Comparison of ENCODE assay signal across 14 mouse cellular contexts in genomic region chr2:150643166-150643565, GRCm38 (mm10). TPM values are rescaled to one million over a fixed set of nuclear protein-coding genes. Genes with fewer than 3 reads are reported as not detected.
DNase-seq lines count a peak whose midpoint lies in the region; ATAC-seq lines count a peak whose summit lies in the region.
"Had no signal": no experiment of that assay in that cellular context is flagged by ENCODE, and none has a peak within 500 bp of the region (broad histone marks: within the 10 kb centered on the region; RNA-seq: fewer than 3 reads in every experiment).

No protein-coding gene starts in this region.

- WGBS in forebrain, embryonic 11.5 days: 61% methylated on average over 1 of the region's 1 CpGs
- WGBS in hindbrain, embryonic 15.5 days: 55% methylated on average over 1 of the region's 1 CpGs
- WGBS in neural tube, embryonic 12.5 days: 72% methylated on average over 1 of the region's 1 CpGs

- no peaks in the 10 kb centered on the region for H3K9me3 ChIP-seq in forebrain, embryonic 11.5 days (ENCODE audit: control insufficient read depth, low read length)
- no peaks in the 10 kb centered on the region for H3K9me3 ChIP-seq in hindbrain, embryonic 15.5 days
- no peaks in the 10 kb centered on the region for H3K9me3 ChIP-seq in neural tube, embryonic 12.5 days

- H3K27me3 ChIP-seq in forebrain, embryonic 11.5 days (ENCODE audit: control insufficient read depth, insufficient read depth, low read length): no peaks in the 10 kb centered on the region
- H3K27me3 ChIP-seq in hindbrain, embryonic 15.5 days: no peaks in the 10 kb centered on the region
- no peaks in the 10 kb centered on the region for H3K27me3 ChIP-seq in neural tube, embryonic 12.5 days (replicated peaks)

- 0 out of 2 replicates have a peak, but pooled peaks have one; percentile 2 for ATAC-seq in forebrain, embryonic 11.5 days (replicated peaks; ENCODE audit: low FRiP score)
- no peak for ATAC-seq in hindbrain, embryonic 15.5 days (ENCODE audit: low FRiP score, low read depth)
- ATAC-seq in neural tube, embryonic 12.5 days (ENCODE audit: low FRiP score, low read depth): 0 out of 2 replicates have a peak, but pooled peaks have one; percentile 2

- H3K36me3 ChIP-seq in forebrain, embryonic 11.5 days (ENCODE audit: control insufficient read depth, insufficient read depth, low read length): no peaks in the 10 kb centered on the region
- no peaks in the 10 kb centered on the region for H3K36me3 ChIP-seq in hindbrain, embryonic 15.5 days
- H3K36me3 ChIP-seq in neural tube, embryonic 12.5 days: peaks cover 7% of the 10 kb centered on the region

- peaks cover 21% of the 10 kb centered on the region for H3K4me1 ChIP-seq in forebrain, embryonic 11.5 days (replicated peaks; ENCODE audit: control insufficient read depth, insufficient read depth, low read length)
- H3K4me1 ChIP-seq in hindbrain, embryonic 15.5 days (replicated peaks): peaks cover 17% of the 10 kb centered on the region
- peaks cover 14% of the 10 kb centered on the region for H3K4me1 ChIP-seq in neural tube, embryonic 12.5 days

- H3K9ac ChIP-seq in forebrain, embryonic 11.5 days (ENCODE audit: low read length): no peak overlapping the region
- no peak overlapping the region for H3K9ac ChIP-seq in hindbrain, embryonic 15.5 days
- H3K9ac ChIP-seq in neural tube, embryonic 12.5 days: no peak overlapping the region

- peak; percentile 26 for DNase-seq in adrenal gland, postnatal 14 days
- DNase-seq in adrenal gland, adult 18-20 months (ENCODE audit: low spot score in 2 of 2): no peak
- DNase-seq in forebrain, embryonic 11.5 days (ENCODE audit: low spot score): no peak
- DNase-seq in frontal cortex, postnatal 36 days (ENCODE audit: low spot score in 2 of 2): no peak
- no peak for DNase-seq in kidney, adult 11 months
- DNase-seq in c-Kit-positive CD71-positive TER-119-positive erythroid progenitor cells, embryonic 14.5 days (ENCODE audit: low spot score): no peak
- DNase-seq: heart, adult 18-20 months; heart, postnatal 10 days had no signal

- H3K27ac ChIP-seq in forebrain, embryonic 11.5 days (ENCODE audit: low read depth, low read length): peak overlapping the region; percentile 94
- peak overlapping the region; percentile 89 for H3K27ac ChIP-seq in hindbrain, embryonic 15.5 days (replicated peaks)
- peak overlapping the region; percentile 87 for H3K27ac ChIP-seq in neural tube, embryonic 12.5 days

- H3K4me3 ChIP-seq in forebrain, embryonic 11.5 days (ENCODE audit: low read depth, low read length): no peak overlapping the region
- no peak overlapping the region for H3K4me3 ChIP-seq in hindbrain, embryonic 15.5 days
- no peak overlapping the region for H3K4me3 ChIP-seq in neural tube, embryonic 12.5 days

- H3K4me2 ChIP-seq in forebrain, embryonic 11.5 days (ENCODE audit: low read depth, low read length, severe bottlenecking): no peak overlapping the region
- H3K4me2 ChIP-seq in hindbrain, embryonic 15.5 days: no peak overlapping the region; the same call in 1 of the 2 replicates
- H3K4me2 ChIP-seq in neural tube, embryonic 12.5 days (replicated peaks): no peak overlapping the region

RNA-seq across cellular contexts. Expression of gene Acss1, which starts 25.1 kb away (rescaled TPM):
- 75.7 and 93.0 TPM in 2 replicates for total RNA-seq in adrenal gland, postnatal 14 days (2021)
- total RNA-seq in adrenal gland, adult 18-20 months (2021): 10 to 100 TPM; 30.4 to 78.4 TPM
- 46.6 and 46.8 TPM in 2 replicates for polyA plus RNA-seq in forebrain, embryonic 11.5 days (2014; fragmentation: Nextera tagmentation; extraction: Ambion mirVana)
- 15.0 and 19.8 TPM in 2 replicates for polyA plus RNA-seq in hindbrain, embryonic 15.5 days (2015; fragmentation: Nextera tagmentation; extraction: Ambion mirVana)
- polyA plus RNA-seq in neural tube, embryonic 12.5 days (2016; fragmentation: Nextera tagmentation; extraction: Ambion mirVana): 22.8 and 23.5 TPM in 2 replicates

RNA-seq across cellular contexts. Expression of gene Apmap, which starts 34.8 kb away (rescaled TPM):
- total RNA-seq in adrenal gland, postnatal 14 days (2021): 161 and 180 TPM in 2 replicates
- 100 to 1,000 TPM; 122 to 153 TPM for total RNA-seq in adrenal gland, adult 18-20 months (2021)
- polyA plus RNA-seq in forebrain, embryonic 11.5 days (2014; fragmentation: Nextera tagmentation; extraction: Ambion mirVana): 38.4 and 38.9 TPM in 2 replicates
- polyA plus RNA-seq in hindbrain, embryonic 15.5 days (2015; fragmentation: Nextera tagmentation; extraction: Ambion mirVana): 40.3 and 43.5 TPM in 2 replicates
- polyA plus RNA-seq in neural tube, embryonic 12.5 days (2016; fragmentation: Nextera tagmentation; extraction: Ambion mirVana): 41.6 and 42.7 TPM in 2 replicates

RNA-seq across cellular contexts. Expression of gene Vsx1, which starts 46.0 kb away (rescaled TPM):
- not detected in 2 replicates for total RNA-seq in adrenal gland, postnatal 14 days (2021)
- not detected for total RNA-seq in adrenal gland, adult 18-20 months (2021)
- polyA plus RNA-seq in forebrain, embryonic 11.5 days (2014; fragmentation: Nextera tagmentation; extraction: Ambion mirVana): 0.08 TPM in 1 of 2 replicates, not detected in the other
- 0.09 and 0.13 TPM in 2 replicates for polyA plus RNA-seq in hindbrain, embryonic 15.5 days (2015; fragmentation: Nextera tagmentation; extraction: Ambion mirVana)
- 0.51 and 0.63 TPM in 2 replicates for polyA plus RNA-seq in neural tube, embryonic 12.5 days (2016; fragmentation: Nextera tagmentation; extraction: Ambion mirVana)
- total RNA-seq: heart, postnatal 10 days; left cerebral cortex, adult 8-10 months; liver, adult 2 months had no signal
- polyA plus RNA-seq: kidney, embryonic 14.5 days; liver, adult 2 months; lung, embryonic 16.5 days had no signal
